Mouse (Mus musculus) stomach, embryonic 16.5 days (tissue): ENCODE data around the gene Rad9a. TPM values are rescaled to one million over a fixed set of nuclear protein-coding genes. Genes with fewer than 3 reads are reported as not detected.

Source experiments
- ATAC-seq: fragments of 200-750 bp; cut with Nextera tagmentation; 2 replicates; pipeline ENCODE4 v1.8.0; 2017; ENCODE audit warnings: moderate number of reproducible peaks, moderate TSS enrichment; ENCODE audit not compliant: insufficient read depth, low FRiP score
- H3K27ac ChIP-seq: fragments of 300-500 bp; sonication (generic); 2 replicates; pipeline ENCODE4 v1.5.1; 2014; ENCODE audit warnings: low read length
- H3K27me3 ChIP-seq: fragments of 300-500 bp; sonication (generic); 2 replicates; pipeline ENCODE4 v1.6.1; 2014; ENCODE audit warnings: low read length, control low read depth, mixed read lengths; ENCODE audit not compliant: control insufficient read depth, insufficient read depth
- H3K36me3 ChIP-seq: fragments of 300-500 bp; sonication (generic); 2 replicates; pipeline ENCODE4 v1.6.1; 2014; ENCODE audit warnings: low read length; ENCODE audit not compliant: control insufficient read depth, insufficient read depth
- H3K4me1 ChIP-seq: fragments of 300-500 bp; sonication (generic); 2 replicates; pipeline ENCODE4 v1.6.1; 2014; ENCODE audit warnings: low read length, control low read depth, mixed read lengths; ENCODE audit not compliant: control insufficient read depth, insufficient read depth
- H3K4me2 ChIP-seq: fragments of 300-500 bp; sonication (generic); 2 replicates; pipeline ENCODE4 v1.6.1; 2014; ENCODE audit warnings: low read depth, low read length, mixed read lengths
- H3K4me3 ChIP-seq: fragments of 300-500 bp; sonication (generic); replicated peaks from 2 replicates; pipeline ENCODE4 v1.5.1; 2014; ENCODE audit warnings: mild to moderate bottlenecking, low read length
- H3K9ac ChIP-seq: fragments of 300-500 bp; sonication (generic); 2 replicates; pipeline ENCODE4 v1.6.1; 2014; ENCODE audit warnings: low read length
- H3K9me3 ChIP-seq: fragments of 300-500 bp; sonication (generic); replicated peaks from 2 replicates; pipeline ENCODE4 v1.6.1; 2016; ENCODE audit warnings: low read length, control low read depth; ENCODE audit not compliant: control insufficient read depth
- WGBS: fragments of 180-500 bp; shearing (Covaris S2); extraction: QIAGEN DNeasy Blood & Tissue Kit; methylation state at CpG from one replicate; pipeline ENCODE4 v1.1.7; 2014; 5-methylcytosine and 5-hydroxymethylcytosine counted together
- polyA plus RNA-seq: library from polyadenylated mRNA; unstranded; fragments of >200 nt; fragmentation: Nextera tagmentation; extraction: Ambion mirVana; gene quantifications from 2 replicates; pipeline ENCODE4 v1.2.1, GENCODE M21; 2015

Rad9a gene
- polyA plus RNA-seq, 1 experiment from 2014 or later, result 26.7 TPM

DNA sequence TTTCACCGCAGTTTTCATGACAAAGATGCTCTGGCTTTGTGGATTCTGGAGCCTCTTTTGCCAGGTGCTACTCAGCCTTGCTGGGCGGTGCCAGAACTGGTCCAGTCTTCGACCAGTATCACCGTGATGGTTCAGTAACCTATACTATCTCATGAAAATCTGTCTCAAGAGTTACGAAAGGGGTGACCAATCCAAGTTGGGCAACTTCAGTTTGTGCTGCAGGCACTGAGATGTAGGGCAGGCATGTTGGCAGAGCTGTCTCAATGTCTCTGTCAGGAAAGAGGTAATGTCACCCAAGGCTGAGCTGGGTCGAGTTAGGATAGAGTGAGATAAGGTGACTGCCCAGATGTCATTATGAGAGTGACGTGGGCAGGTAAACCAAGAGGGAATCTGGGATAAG, 21.1 kb downstream of the Rad9a start:
- Histone ChIP-seq H3K27ac (no peak overlapping the region), H3K9ac (no peak overlapping the region)
- 86% methylated on average over 7 of the region's 7 CpGs for WGBS

DNA sequence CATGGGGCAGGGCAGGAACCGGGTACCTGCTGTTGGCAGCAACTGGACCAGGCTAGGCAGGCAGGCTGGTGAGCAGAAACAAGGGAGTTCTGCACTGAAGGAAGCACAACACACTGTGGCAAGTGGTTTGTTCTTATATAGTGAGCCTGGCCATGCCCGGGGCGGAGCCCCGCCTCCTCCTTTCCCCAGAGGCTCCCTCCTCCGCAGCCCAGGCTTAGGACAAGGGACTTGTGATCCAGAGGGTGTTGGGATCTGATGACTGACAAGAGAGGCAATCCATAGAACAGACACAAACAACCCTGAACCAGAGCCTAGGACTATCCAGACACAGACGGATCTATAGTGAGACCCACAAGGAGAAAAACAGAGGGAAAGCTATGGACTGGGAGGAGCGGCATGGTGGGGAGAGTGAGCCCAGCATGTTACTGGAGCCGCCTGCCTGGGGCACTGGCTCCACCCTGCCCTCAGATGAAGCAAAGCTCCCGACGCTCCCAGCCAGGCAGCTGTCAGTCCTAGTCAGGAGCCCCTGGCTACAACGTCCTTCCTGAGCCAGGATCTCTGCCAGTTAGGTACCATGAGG, 26.0 kb downstream of the Rad9a start, which contains the start of gene Carns1:
Gene Carns1, minus strand, starts transcription at position 112 of the 580 bp plus-strand sequence.
- H3K9me3 ChIP-seq, result no peaks in the 10 kb centered on the region
- peak; percentile 59; the same call in 1 of the 2 replicates for ATAC-seq
- peak within 1 kb of the TSS; percentile 18; the same call in 1 of the 2 replicates for H3K4me3 ChIP-seq
- H3K4me1 ChIP-seq, result peaks cover 13% of the 10 kb centered on the region
- H3K27me3 ChIP-seq, result no peaks in the 10 kb centered on the region
- H3K4me2 ChIP-seq, result peak within 1 kb of the TSS; percentile 52
- H3K27ac ChIP-seq, result no peak within 1 kb of the TSS
- 9% methylated on average over 11 of the region's 11 CpGs for WGBS
- no peaks in the 10 kb centered on the region for H3K36me3 ChIP-seq
- H3K9ac ChIP-seq, result peak within 1 kb of the TSS; percentile 70

More for the DNA sequence above, 21.1 kb downstream of the Rad9a start:
- H3K4me3 ChIP-seq, result no peak overlapping the region
- no peaks in the 10 kb centered on the region for H3K9me3 ChIP-seq
- H3K36me3 ChIP-seq, result no peaks in the 10 kb centered on the region
- no peak overlapping the region for H3K4me2 ChIP-seq
- H3K4me1 ChIP-seq, result peaks cover 12% of the 10 kb centered on the region
- H3K27me3 ChIP-seq, result no peaks in the 10 kb centered on the region
- ATAC-seq, result no peak

DNA sequence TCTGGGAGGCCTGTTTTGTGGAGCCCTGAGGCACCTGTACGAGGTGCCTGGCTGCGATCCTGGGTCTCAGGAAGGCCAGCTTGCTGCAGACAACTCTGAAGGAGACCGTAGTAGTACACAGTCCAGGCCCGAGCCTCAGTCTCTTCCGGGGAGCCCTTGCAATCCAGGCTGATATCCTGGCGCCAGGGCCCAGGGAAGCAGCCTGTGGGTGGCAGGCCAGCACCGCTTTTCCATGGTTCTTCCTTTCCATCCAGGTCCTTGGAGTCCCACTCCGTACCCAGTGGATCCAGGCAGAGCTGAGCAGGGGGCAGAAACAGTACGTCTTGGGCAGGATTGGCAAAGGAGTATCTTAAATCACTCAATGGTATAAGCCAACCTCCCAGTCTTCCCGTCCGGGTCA, 28.5 kb downstream of the Rad9a start:
- WGBS, result 67% methylated on average over 11 of the region's 11 CpGs
- no peak for ATAC-seq
- H3K27ac ChIP-seq, result no peak overlapping the region
- H3K4me1 ChIP-seq, result peaks cover 19% of the 10 kb centered on the region
- H3K27me3 ChIP-seq, result no peaks in the 10 kb centered on the region
- H3K4me2 ChIP-seq, result no peak overlapping the region
- no peak overlapping the region for H3K9ac ChIP-seq
- no peak overlapping the region for H3K4me3 ChIP-seq
- H3K36me3 ChIP-seq, result no peaks in the 10 kb centered on the region
- no peaks in the 10 kb centered on the region for H3K9me3 ChIP-seq

DNA sequence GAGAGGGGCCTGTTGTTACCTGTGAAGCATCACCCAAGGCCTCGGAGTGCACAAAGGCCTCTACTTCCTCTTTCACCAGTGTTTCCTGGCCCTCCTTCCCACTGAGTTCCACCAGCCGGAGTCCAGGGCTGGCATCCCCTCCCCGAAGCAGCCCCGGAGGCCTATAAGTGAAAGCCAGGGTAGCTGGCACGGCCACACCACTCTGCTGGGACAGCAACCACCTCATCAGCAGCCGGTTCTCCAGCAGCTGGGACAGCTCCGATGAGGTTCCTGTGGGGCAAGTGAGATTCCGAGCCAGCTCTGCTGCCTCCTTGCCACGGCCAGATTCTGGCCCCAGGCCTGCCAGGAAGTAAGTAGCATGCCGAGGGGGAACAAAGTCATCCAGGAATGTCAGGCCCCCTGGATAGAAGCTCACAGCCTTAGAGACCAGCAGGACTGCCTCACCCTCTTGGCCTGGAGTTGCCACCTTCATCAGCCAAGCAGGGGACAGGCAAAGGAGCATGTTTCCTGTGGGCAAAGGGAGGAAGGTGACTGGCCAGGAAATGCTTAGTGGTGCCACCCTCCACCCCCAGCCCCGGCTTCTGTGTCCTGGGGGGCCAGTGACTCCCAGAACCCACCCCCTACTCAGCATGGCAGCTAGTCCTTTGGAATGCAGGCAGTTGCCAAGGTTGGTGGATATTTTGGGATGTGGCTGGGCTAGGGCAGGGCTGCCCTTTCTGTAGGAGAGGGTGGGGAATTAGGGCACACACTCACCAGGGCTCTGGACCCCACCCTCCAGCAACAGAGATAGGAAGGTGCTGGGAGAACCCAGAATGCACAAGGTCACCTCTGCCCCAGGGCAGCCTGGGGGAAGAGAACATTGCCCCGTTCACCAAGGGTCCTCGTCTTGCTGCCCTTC, 29.8 kb downstream of the Rad9a start:
- peaks cover 19% of the 10 kb centered on the region for H3K4me1 ChIP-seq
- no peaks in the 10 kb centered on the region for H3K36me3 ChIP-seq
- H3K4me2 ChIP-seq, result no peak overlapping the region
- H3K9ac ChIP-seq, result peak overlapping the region; percentile 3; the same call in 1 of the 2 replicates
- WGBS, result 64% methylated on average over 13 of the region's 13 CpGs
- no peak overlapping the region for H3K27ac ChIP-seq
- no peak for ATAC-seq
- no peak overlapping the region for H3K4me3 ChIP-seq
- H3K27me3 ChIP-seq, result no peaks in the 10 kb centered on the region
- no peaks in the 10 kb centered on the region for H3K9me3 ChIP-seq

DNA sequence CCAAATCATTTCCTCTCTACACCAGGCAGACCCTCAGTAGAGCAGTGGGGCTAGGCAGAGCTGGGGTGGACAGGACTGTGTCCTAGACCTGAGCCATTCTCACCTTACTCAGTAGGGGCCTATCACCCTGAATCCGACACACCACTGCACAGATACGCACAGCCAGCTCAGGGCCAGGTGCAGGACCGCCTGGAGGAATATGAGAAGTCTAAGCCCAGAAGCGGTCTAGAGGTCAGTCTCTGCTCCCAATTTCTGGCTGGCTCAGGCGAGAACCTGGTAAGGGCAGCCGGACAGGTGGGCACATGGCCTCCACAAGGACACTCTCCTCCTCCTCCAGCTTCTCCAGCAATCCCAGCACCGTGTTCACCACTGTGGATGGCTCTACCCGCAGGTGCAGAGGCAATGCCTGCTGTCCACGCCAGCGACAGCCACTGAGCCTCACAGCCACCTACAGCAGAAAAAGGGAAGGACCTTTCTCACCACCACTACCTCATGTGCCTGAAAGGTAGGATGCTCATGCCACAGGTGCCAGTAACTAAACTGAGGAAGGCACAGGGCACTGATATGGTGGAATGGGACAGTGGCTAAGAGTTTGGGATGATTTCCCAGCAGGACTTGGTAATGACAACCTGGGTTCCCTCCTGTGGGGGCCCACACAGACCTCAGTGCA, 30.6 kb downstream of the Rad9a start:
- Histone ChIP-seq H3K4me1 (peaks cover 19% of the 10 kb centered on the region), H3K4me3 (no peak overlapping the region), H3K9ac (no peak overlapping the region), H3K27ac (no peak overlapping the region), H3K4me2 (no peak overlapping the region), H3K36me3 (no peaks in the 10 kb centered on the region), H3K9me3 (no peaks in the 10 kb centered on the region), H3K27me3 (no peaks in the 10 kb centered on the region)
- 86% methylated on average over 10 of the region's 10 CpGs for WGBS
- ATAC-seq, result no peak

- H3K4me1 ChIP-seq, result peaks cover 12% of the 10 kb centered on the region; the same call in 1 of the 2 replicates
- peak overlapping the region; percentile 97 for H3K4me2 ChIP-seq
- peak overlapping the region; percentile 93 for H3K27ac ChIP-seq
- 6% methylated on average over 27 of the region's 27 CpGs for WGBS
- ATAC-seq, result no peak; the same call in 1 of the 2 replicates
- H3K9me3 ChIP-seq, result no peaks in the 10 kb centered on the region
- no peaks in the 10 kb centered on the region for H3K36me3 ChIP-seq
- H3K4me3 ChIP-seq, result peak overlapping the region; percentile 53
- peak overlapping the region; percentile 90 for H3K9ac ChIP-seq
- no peaks in the 10 kb centered on the region for H3K27me3 ChIP-seq
Measured at GRCm38 (mm10) chr19:4169810-4170209, 31.7 kb downstream of the Rad9a start.

- under 1% methylated on average over 43 of the region's 43 CpGs for WGBS
- no peaks in the 10 kb centered on the region for H3K36me3 ChIP-seq
- H3K4me3 ChIP-seq, result peak overlapping the region; percentile 53
- ATAC-seq, result peak; percentile 96
- peak overlapping the region; percentile 90 for H3K9ac ChIP-seq
- peaks cover 12% of the 10 kb centered on the region; the same call in 1 of the 2 replicates for H3K4me1 ChIP-seq
- no peaks in the 10 kb centered on the region for H3K27me3 ChIP-seq
- peak overlapping the region; percentile 97 for H3K4me2 ChIP-seq
- H3K27ac ChIP-seq, result peak overlapping the region; percentile 93
- no peaks in the 10 kb centered on the region for H3K9me3 ChIP-seq
Measured at GRCm38 (mm10) chr19:4169378-4169784, 32.1 kb downstream of the Rad9a start.

DNA sequence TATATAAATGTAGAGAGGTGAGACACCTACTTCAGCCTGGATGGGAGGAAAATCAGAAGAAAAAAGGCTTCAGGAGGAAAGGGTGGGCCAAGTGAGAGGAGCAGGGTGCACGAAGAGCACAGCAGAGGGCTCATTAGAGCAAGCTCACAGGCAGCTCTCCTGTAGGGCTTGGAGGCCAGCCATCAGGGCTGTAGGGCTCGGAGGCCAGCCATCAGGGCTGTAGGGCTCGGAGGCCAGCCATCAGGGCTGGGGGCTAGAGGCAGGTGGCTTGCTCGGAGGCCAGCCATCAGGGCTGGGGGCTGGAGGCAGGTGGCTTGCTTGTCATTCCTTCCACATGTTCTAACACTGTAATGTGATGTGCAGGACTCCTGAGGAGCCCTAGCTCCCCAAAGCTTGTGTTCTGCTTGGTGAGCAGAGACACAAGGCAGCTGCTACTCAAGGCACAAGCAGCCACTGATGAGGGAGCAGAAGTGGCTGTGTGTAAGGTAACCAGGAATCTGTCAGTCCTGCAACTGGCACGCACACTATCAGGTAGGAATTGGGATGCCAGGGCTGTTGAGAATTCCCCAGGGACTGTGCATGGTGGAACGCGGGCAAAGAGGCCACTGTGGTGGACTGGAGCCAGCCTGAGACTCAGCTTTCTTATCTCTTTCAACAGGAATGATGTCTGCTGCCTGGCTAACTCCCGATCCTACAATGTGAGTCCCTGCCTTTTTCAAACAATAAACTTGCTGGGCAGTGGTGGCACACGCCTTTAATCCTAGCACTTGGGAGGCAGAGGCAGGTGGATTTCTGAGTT, 34.6 kb downstream of the Rad9a start:
- Histone ChIP-seq H3K4me2 (no peak overlapping the region), H3K27ac (no peak overlapping the region), H3K4me1 (peaks cover 21% of the 10 kb centered on the region), H3K36me3 (no peaks in the 10 kb centered on the region), H3K4me3 (no peak overlapping the region), H3K9me3 (no peaks in the 10 kb centered on the region), H3K9ac (no peak overlapping the region), H3K27me3 (no peaks in the 10 kb centered on the region)
- ATAC-seq, result no peak
- WGBS, result 77% methylated on average over 9 of the region's 9 CpGs
